Mouse (Mus musculus) neutrophil, adult 5-6 weeks (primary cell): ENCODE results near the gene Fam222a. TPM values are rescaled to one million over a fixed set of nuclear protein-coding genes. Genes with fewer than 3 reads are reported as not detected.
A peak's percentile ranks its signal among the peaks of the same experiment; 100 is the strongest.

ENCODE experiments used
- ATAC-seq: fragments of 151-379, 151-347 bp; 2 replicates; pipeline ENCODE4 v1.8.0; 2017; ENCODE audit warnings: mild to moderate bottlenecking, moderate TSS enrichment; ENCODE audit not compliant: insufficient number of reproducible peaks, poor library complexity, low FRiP score, severe bottlenecking; ENCODE audit errors: extremely low read depth
- total RNA-seq: library from RNA; stranded (forward); fragments of 200-1000 nt; gene quantifications from 2 replicates; pipeline ENCODE4 v1.2.3, GENCODE M21; 2017

The Fam222a gene
- total RNA-seq, 1 experiment from 2014 or later, result 1.5 TPM

- ATAC-seq, result no peak
Measured at GRCm38 (mm10) chr5:114597222-114597621, 29.4 kb downstream of the Fam222a start.

- no peak for ATAC-seq
Measured at GRCm38 (mm10) chr5:114597652-114598051, 29.8 kb downstream of the Fam222a start.

GRCm38 (mm10) chr5:114602012-114602411, 34.2 kb downstream of the Fam222a start:
- ATAC-seq, result no peak

- no peak for ATAC-seq
Measured at GRCm38 (mm10) chr5:114603975-114604374, 36.2 kb downstream of the Fam222a start.

DNA sequence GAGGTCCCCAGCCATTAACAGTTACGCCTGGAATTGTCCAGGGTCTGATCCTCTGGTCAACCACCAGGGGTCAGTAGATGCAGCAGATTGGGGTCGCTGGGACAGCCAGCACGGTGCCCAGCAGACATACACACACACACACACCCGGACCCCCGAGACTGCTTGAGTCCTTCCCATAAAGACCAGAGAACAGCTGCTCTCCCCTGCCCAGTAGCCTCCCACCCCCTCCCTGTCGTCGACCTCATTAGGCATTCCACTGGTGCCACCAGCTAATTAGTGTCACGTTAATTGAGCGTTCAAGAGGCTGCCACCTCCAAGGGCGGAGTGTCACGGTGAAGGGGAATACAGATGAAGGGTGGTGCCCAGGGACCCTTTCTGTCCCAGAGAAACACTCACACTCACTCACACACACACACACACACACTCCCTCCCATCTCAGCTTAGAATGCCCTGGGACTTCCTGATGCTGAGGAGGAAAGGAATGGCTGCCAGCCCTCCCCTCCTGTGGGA, 37.0 kb downstream of the Fam222a start:
- no peak for ATAC-seq

- ATAC-seq, result peak; percentile 30; the same call in 1 of the 2 replicates
Measured at GRCm38 (mm10) chr5:114605981-114606380, 38.2 kb downstream of the Fam222a start.

GRCm38 (mm10) chr5:114607651-114608050, 39.8 kb downstream of the Fam222a start:
- no peak for ATAC-seq

DNA sequence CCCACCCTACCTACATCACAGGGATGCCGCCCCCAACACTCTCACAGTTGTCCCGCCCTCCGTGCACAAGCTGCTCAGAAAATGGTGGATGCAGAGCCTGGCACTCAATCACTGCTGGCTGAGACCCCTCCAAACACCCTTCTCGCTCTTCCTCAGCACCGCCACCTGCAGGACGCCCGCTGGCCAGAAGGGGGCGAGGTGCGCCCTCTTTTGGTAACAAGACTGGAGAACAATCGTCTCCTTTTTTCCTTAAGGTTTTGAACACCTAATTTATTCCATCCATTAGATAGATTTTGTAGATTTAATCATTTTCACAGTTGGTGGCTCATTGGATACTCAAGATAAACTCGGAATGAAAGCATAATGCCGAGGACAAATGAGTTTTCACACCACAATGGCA, 40.7 kb downstream of the Fam222a start:
- ATAC-seq, result no peak

- no peak for ATAC-seq
Measured at GRCm38 (mm10) chr5:114611256-114611655, 43.4 kb downstream of the Fam222a start.

GRCm38 (mm10) chr5:114611968-114612608, 44.3 kb downstream of the Fam222a start:
- ATAC-seq, result no peak

GRCm38 (mm10) chr5:114614863-114615262, 47.0 kb downstream of the Fam222a start:
- no peak for ATAC-seq

GRCm38 (mm10) chr5:114616336-114617061, 48.7 kb downstream of the Fam222a start:
- ATAC-seq, result no peak

GRCm38 (mm10) chr5:114617809-114618208, 50.0 kb downstream of the Fam222a start:
- ATAC-seq, result no peak

DNA sequence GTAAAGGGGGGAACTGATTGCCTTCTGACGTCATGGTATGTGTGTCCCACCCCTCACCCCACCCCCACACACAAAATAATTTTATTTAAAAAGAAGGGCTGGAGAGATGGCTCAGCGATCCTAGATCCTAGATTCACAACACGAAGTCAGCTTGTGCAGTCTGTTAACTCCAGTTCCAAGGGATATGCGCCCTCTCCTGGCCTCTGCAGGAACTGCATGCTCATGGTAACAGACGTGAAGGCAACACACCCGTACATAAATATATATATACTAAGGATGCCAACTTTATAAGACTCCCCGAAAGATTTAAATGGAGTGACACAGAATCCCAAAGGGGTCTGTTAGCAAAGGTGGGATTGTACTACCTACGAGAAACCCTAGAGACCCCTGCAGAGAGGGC, 51.0 kb downstream of the Fam222a start:
- peak; percentile 48; the same call in 1 of the 2 replicates for ATAC-seq

- peak; percentile 51; the same call in 1 of the 2 replicates for ATAC-seq
Measured at GRCm38 (mm10) chr5:114620305-114620704, 52.5 kb downstream of the Fam222a start.

- peak; percentile 39; the same call in 1 of the 2 replicates for ATAC-seq
Measured at GRCm38 (mm10) chr5:114625590-114625989, 57.8 kb downstream of the Fam222a start.

- ATAC-seq, result no peak; the same call in 1 of the 2 replicates
Measured at GRCm38 (mm10) chr5:114631336-114631735, 63.5 kb downstream of the Fam222a start.

DNA sequence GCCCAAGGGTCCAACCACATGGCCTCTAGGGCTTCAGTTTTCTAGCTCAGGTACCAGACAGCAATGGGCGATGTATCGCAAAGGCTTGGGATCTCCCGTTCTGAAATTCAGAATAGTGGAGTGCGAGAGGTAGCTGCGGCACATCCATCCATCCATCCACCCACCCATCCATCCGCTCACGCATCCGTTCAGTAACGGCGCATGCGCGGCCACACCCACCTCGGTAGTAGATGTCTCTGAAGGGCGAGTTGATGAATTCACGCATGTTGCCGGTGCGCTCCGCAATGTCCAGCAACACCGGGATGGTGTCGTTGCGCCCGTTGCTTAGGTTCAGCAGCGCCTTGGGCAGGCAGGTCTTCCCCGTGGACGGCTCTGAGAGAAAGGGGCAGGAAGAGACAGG, 68.3 kb downstream of the Fam222a start:
- ATAC-seq, result no peak

DNA sequence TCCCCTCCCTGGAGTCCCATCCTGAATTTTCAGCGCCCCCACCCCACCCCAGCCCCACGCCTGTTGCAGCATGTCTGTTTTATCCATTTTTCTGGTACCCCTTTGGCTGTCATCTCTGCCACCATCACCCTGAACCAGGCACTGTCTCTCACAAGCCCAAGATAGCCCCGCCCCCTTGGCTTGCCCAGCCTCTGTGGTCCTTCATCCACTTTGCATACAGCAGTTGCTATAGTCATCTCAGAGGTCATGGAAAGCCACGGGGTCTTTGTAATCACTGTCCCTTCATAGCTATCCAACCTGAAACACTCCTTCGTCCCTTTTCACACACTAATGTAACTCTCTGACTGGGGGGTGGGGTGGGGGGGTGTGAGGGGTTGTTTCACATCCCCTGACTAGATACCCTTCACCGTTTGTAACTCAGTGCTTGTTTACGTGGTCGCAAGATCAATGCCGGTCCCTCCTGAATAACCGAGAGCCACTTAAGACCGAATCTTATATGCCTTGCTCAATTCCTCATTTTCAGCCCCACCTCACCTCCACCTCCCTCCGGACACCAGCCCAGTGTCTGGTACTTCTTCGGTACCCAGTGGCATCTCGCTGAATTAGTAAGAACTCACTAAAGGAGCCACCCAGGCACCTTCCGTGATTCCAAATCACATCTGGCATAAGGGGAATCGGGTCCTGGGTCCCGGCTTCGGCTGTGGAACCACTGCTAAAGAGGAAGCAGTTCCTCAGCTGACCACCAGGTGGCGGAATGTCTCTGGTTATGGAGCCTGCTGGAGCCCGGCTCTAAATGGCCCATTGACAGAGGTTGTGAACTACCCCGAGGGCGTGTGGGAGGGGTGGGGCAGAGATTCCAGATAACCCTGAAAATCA, 71.2 kb downstream of the Fam222a start:
- peak; percentile 82 for ATAC-seq
